Mouse (Mus musculus): Measurements from ENCODE around the gene Vav2. TPM values are rescaled to one million over a fixed set of nuclear protein-coding genes. Genes with fewer than 3 reads are reported as not detected.
A peak's percentile ranks its signal among the peaks of the same experiment; 100 is the strongest.

Vav2 gene
- total RNA-seq, 2 experiments from 2014 or later: 0.77 to 1.7 TPM

DNA sequence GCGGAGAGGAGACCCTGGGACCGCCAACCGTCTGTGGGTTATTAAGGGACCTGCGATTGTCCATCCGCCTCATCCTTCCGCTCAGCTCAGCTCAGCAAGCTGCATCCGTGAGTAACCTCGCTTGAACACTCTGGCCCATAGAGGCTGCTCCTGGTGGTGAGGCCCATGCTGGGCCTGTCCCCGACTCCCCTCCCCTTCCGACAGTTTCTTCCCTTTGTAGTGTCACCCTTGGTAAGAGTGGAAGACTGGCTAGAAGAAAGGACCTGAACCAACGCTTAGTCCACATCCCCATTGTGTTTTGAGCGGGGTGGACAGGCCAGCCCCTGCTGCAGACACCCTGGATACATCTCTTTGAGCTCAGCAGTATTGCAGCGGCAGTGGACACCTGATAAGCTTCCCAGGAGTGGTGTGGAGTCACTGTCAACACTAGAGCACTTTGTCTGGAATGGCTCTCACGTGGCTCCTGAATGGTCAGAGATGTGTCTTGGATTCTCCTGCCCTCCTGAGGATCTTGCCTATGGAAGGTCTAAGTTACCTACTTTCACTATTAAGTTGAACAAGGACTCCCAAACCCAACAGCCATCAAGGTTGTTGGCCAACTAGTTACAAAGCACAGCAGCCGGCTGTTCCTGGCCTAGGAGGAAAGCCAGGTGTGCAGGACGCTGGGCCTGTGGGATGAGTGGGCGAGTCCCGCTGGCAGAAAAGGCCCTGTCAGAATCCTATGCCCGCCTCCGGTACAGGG lies 16.0 kb upstream of the Vav2 start:
- 0 out of 2 replicates have a peak, but pooled peaks have one; percentile 24 for ATAC-seq (replicated peaks; ENCODE audit: low FRiP score, poor library complexity, severe bottlenecking)

DNA sequence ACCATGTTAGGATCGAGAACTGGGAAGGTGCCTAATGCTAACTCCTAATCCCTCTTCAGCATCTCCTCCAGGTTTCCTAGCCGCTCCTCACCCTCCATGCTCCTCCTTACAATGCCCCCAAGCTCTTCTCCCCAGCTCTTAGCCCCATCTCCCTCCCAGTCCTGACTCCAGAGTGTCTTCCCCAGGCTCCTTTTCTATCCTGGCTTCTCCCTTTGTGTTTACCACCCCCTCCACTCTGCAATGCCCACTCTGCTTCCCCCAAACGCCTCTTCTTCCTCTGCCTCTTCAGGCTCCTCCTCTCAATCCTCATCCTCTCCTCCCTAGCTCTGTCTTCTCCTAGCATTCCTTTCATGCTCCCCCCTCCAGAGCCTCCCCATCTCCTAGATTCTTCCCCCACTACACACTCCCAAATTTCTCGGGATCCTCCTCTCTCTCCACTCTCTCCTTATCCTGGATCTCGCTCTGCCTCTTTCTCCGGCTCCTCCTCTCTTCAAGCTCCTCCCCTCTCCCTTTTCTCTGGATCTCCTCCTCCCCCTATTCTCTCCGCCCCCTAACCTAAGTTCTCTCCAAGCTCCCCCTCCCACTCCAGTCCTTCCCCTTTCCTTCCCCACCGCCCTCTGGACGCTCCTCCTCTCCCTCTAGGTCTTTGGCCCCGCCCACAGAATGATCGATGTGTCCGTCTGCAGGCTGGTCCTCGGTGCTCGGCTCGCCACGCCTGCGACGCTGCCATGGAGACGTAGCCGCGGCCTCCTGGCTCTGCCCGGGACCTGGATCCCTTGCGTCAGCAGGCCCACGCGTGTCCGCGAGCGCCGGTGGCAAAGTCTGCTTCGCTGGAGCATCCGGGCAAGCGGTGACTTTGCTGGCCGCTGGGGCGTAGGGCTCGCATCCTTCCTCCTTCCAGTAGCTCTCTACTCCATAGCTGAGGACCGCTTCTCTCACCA lies 15.2 kb upstream of the Vav2 start, which contains the start of gene Brd3os:
Gene Brd3os (plus strand): TSS at position 558 of the 941 bp plus-strand sequence.
- peak; percentile 92 for ATAC-seq (replicated peaks; ENCODE audit: low FRiP score, poor library complexity, severe bottlenecking)

DNA sequence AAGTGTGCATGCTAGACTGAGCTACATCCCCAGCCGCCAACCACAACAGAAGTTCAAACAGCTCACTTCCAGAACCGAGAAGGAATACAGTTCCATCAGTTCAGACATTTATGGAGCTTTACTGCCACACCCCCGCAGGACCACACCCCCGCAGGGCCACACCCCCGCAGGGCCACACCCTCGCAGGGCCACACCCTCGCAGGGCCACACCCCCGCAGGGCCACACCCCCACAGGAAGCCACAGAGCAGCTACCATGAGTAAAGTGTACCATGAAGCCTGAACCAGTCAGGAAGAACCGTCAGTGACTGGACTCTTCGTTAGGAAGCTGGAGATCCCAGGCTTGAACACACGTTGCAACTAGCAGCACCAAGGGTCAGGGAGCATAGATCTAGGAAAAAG lies 11.4 kb upstream of the Vav2 start:
- 0 out of 2 replicates have a peak, but pooled peaks have one; percentile 41 for ATAC-seq (replicated peaks; ENCODE audit: low FRiP score, poor library complexity, severe bottlenecking)

DNA sequence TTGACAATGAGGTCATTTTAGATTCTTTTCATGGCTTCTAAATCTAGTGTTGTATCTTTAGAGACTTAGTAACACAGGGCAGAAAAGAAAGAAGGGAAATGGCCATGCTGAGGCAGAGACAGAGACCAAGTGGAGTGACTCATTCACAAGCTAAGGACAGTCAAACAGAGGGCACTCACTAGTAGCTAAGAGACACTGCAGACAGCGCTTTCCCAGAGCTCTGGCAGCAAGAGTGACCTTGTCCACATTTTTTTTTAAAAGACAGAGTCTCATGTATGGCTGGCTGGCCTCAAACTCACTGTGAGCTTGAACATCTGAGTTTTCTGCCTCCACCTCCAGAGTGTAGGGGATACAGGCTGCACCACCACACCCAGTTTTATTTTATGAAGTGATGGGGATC lies 11.0 kb upstream of the Vav2 start:
- ATAC-seq (replicated peaks; ENCODE audit: low FRiP score, poor library complexity, severe bottlenecking): no peak

DNA sequence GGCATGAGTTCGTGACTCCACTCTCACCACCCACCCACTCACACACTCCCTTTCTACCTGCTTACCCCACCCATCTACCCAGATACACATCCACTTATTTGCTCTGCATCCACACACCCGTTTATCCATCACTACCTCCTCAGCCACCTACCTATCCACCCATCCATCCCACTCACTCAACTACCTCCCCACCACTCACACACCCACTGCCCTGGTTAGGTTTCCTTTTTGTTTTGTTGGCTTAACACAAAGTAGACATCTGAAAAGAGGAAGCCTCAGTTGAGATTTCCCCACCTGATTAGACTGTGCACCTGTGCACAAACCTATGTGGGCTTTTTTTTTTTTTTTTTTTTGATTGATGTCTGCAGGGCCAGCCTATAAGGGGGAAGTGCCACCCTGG lies 5.8 kb upstream of the Vav2 start:
- ATAC-seq (replicated peaks; ENCODE audit: low FRiP score, poor library complexity, severe bottlenecking): no peak

DNA sequence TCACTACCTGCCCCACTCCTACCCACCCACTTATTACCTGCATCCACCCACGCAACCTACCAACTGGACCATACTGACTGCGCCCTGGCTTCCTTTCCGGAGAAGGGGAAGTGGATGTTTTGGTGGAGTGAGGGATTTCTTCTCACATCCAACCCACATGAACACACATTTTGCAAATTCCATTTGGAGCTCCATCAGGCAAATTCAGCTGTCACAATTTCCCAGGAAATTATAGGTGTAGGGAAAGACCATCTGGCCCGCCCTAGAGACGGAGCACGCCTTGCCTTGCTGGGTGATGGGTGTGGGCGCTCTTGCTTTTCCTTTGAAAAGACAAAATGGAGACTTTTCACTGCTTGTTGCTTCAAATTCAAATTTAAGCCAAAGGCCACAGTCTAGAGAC lies 3.8 kb upstream of the Vav2 start:
- no peak for ATAC-seq (replicated peaks; ENCODE audit: low FRiP score, poor library complexity, severe bottlenecking)

DNA sequence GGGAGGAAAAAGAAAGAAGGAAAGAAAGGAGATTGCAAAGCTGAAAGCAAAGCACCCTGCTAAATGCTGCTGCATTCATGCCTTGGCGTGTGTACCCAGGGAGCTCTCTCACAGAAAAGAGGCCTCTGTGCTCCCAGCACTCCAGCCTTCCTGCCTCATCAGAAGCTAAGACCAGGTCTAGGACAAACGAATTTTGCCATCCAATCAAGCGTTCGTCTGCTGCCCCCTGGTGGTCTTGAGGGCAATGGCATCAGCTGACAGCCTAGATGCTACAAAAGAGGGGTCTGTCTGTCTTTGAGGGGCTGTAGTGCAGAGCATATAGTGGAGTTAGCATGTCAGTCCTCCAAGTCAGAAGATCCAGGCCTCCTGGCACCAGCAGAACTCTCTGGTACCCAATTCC lies 1.2 kb upstream of the Vav2 start:
- ATAC-seq (replicated peaks; ENCODE audit: low FRiP score, poor library complexity, severe bottlenecking): peak; percentile 50

DNA sequence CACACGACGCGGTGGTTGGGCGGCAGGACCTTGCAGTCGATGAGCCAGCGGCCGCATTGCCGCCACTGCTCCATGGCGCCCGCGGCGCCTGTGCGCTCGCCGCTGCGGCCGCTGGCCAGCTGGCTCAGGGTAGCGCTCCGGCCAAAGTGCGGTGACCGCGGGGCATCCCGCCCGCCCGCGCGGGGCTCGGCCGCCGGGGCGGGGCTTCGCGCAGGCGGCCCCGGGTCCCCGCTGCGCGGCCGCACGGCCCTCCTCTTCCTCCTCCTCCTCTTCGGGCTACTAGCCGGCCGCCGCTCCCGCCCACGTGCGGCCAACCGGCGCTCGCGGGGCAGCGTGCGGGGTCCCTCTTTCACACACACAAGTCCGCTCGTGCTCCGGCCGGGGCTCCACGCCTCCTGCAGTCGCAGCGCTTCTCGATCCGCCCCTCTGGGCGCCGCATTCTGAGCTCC lies 403 bp downstream of the Vav2 start:
- ATAC-seq (replicated peaks; ENCODE audit: low FRiP score, poor library complexity, severe bottlenecking): no peak

DNA sequence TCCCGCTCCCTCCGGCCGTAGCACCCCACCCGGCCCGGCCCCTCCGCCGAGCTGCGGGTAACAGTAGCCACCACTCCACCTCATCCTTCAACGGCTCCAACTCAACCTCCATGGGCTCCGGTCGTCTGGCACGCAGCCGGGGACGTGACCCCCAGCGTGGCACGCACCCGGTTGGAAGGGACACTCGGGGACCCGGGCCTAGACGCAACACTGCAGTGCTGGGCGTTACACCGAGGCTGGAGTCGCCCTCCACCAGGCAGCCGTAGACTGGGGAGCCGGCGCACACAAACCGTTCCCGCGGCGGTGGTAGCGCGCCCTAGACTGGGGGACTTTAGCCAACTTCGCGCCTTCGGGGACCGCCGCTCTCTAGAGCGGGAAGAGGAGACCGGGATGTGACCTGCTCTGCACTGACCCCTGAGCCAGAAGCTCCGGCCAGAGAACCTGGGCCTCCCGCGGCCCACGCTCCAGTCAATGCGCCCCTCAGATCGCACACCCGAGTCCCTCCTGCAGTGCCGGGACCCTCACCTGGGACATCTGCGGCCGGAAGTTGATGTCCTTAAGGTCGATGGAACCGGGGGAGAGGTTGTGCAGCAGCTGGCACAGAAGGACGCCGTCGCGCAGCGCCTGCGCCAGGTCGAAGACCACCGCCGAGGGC lies 955 bp downstream of the Vav2 start:
- no peak for ATAC-seq (replicated peaks; ENCODE audit: low FRiP score, poor library complexity, severe bottlenecking)

DNA sequence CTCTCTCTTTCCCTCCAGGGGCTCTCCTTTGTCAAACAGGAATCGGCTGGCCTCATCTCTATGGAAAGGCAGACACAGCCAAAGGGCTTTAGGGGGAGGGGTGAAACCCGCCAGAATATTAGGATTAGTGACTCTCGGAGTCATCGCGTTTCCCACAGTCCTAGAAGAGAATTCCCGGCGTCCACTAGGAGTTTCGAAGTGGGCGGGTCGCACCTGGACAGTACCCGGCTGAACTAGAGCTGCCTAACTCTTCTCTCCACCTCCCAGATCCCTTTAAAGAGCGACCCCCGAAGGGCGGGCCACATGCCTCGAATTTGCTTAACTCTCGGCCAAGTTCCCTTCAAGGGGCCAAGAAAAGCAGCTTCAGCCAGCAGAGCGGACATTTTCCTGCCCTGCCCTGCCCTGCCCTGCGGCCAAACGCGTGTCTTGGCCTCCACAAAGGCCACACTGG lies 1.6 kb downstream of the Vav2 start:
- ATAC-seq (replicated peaks; ENCODE audit: low FRiP score, poor library complexity, severe bottlenecking): no peak

DNA sequence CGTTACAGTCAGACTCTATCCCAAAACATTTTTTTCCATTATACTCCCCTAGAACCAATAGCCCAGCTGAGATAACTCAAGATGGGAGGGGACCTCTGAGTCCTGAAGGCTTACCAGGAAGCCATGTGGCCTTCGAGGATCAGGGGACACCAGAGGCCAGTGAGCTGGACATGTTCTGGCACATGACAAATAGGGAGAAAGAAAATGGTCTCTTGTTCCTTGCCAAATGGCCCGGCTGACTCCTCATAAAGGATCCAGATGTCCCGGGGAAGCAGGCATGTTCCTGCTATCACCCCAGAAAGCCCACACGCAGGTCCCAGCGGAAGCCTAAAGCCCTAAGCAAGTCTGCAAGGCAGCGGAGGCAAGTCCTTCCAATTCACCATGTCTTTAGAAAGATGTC lies 3.2 kb downstream of the Vav2 start:
- ATAC-seq (replicated peaks; ENCODE audit: low FRiP score, poor library complexity, severe bottlenecking): no peak

DNA sequence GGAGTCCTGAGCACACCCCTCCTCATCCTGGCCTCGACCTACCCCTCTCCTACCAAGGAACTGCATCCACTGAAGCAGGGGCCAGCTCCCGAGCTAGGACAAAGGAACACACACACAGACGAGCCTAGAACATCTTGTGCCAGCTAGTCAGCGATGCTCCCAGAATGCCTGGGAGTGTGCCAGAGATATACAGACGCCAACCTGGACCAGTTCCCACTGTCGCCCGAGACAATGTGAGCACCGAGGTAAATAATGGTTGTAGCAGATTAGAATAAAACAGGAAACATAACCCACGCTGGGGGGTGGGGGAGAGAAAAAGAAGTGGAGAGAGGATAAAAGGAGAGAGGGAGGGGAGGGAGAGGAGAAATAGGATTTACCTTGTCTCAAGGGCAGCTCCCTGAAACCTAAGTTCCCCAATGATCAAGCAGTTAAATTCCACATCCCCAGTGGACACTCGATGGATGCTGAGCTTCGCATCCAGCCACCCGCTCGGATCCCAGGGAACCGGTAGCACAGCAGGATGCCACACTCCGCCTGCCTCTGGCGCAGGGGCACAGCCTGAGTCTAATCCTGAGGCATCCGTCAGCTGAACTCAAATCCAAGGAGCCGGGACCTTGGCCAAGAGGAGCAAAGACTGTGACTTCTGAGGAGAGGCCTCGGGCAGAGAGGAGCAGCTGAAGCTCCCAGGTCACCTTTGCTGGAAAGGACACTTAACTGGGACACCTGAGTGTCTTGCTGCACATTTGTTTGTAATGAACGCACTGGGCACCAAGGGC lies 5.4 kb downstream of the Vav2 start:
- no peak for ATAC-seq (replicated peaks; ENCODE audit: low FRiP score, poor library complexity, severe bottlenecking)

DNA sequence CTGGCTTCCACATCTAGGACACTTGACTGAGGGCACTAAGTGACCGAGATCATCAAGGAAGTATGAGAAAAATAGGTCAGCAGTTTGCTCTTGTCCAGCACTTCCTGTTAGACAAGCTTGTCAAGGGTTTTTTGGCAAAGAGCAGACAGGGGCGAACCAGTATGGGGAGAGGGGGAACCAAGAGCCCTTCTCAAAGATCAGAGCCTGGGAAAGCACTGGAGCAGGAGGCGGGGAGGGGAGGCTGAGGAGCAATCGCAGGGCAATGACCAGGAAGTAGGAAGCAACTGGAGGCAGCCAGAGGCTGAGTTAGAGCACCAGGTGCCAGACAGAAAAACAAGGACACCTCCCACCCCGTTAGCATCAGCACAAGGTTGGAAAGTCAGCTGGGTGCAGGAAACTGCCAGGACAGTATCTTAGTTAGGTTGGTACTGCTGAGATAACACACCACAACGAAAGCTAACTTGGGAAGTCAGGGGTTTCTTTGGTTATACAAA lies 8.2 kb downstream of the Vav2 start:
- no peak for ATAC-seq (replicated peaks; ENCODE audit: low FRiP score, poor library complexity, severe bottlenecking)

DNA sequence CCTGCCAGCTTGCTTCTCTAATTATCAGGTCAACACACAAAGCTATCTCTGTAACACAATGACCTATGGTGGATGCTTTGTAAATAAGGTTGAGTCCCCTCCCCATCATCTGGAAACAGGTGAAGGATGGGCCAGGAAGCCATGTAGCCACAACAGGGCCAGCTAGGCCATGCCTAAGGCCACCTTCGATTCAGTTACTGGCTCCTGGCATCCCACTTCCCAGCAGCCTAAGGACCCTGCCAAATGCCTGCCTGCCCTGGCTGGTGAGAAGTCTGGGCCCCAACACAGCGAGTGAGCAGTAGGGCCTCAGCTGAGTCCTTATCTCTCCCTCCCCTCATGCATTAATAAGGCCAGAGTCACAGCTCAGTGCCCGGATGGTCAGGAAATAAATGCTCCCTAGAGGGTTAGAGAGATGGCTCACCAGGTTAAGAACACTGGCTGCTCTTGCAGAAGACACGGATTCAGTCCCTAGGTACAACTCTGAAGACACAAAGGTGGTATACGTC lies 9.1 kb downstream of the Vav2 start:
- ATAC-seq (replicated peaks; ENCODE audit: low FRiP score, poor library complexity, severe bottlenecking): no peak

DNA sequence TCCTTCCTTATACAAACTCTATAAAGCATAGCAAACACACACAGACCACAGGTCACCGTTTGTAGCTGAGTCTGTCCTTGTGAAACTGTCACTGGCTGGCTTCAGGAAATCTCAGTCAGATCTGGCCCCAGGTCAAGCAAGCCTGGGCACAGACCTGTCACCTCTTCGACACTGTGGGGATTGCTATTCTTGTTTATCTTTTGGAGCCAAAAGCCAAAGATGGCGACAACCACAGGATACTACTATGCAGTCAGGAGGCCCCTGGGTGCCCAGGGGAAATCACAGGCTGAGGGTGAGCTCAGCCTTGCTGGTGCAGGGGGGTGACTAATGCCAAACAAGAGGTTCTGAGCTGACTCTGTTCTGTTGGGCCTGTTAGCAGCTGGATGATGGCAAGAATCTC lies 10.4 kb downstream of the Vav2 start:
- no peak for ATAC-seq (replicated peaks; ENCODE audit: low FRiP score, poor library complexity, severe bottlenecking)

DNA sequence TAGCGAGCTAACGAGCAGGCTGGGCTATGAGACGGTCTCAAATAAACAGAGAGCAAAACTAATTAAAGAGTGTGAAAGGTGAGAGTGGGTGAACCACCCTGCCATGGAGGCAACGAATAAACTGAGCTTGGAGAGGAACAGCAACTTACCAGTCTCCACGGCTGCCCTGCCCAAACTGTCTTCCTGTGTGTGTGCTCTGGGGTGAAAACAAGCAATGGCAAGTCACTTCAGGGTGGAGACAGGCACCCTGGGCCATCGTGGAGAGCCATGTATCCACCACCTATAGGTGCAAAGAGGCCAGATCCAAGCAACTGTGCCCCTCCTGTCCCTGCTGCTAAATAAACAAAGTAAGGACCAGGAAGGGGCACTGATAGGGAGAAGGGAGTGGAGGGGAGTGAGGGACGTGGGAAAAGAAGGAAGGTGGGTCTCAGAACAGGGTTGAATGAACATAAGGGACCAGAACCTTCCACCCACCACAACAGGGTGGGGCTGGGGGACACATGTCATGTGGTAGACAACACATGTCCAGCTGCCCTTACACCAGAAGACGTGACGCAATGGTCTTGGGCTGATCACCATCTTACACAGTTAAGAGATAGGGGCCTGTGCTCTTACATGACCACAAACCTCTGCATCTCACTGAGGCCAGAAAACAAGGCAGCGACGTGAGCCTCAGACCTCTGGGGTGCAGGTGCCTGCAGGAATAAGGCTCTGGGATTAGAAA lies 11.6 kb downstream of the Vav2 start:
- no peak for ATAC-seq (replicated peaks; ENCODE audit: low FRiP score, poor library complexity, severe bottlenecking)

DNA sequence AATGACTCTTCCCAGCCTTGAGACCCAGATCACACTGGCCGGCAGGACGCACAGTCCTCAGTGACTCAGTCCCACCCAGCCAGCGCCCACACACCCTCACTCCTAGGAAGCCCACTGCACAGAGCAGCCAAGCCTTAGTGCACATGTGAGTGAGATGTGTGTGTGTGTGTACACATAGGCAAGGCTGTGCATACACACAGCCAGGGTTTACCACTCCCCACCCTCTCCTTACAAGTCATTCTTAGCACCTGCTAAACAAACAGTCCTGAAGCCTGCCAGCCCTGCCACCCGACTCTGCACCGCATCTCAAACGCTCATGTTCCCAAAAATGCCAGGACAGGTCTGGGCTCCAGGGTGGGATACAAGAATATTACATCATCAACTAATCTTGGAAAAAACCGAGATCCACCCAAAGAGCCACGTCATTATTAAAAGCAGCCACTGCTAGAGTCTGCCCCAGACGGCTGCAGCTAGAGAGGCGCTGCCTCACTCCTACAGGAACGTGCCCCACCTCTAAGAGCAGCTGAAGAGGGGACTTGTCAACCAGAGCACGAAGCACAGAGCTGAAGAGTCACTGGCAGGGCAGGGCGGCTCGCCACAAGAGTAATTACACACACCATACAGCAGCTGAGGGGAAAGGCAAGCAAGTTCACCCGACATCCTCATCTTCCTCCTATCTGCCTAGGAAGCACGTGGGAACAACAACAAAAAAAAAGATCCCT lies 12.7 kb downstream of the Vav2 start:
- ATAC-seq (replicated peaks; ENCODE audit: low FRiP score, poor library complexity, severe bottlenecking): no peak

DNA sequence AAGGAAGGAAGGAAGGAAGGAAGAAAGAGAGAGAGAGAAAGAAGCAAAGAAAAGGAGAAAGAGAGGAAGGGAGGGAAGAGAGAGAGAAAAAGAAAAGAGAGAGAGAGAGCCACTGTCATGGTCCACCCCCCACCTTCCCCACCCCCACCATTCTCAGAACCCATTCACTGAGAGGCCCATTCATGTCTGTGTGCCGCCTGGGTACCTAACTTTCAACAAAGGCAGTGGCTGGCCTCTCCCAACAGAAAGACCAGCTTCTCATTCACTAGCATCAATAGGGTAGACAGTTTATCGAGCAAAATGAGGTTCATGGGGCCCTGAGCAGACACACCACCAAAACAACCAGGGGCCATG lies 13.3 kb downstream of the Vav2 start:
- ATAC-seq (replicated peaks; ENCODE audit: low FRiP score, poor library complexity, severe bottlenecking): no peak

All from erythroblast, adult 5-6 weeks (primary cell).